Mouse (Mus musculus) CH12.LX (cell line): Measurements from ENCODE around the gene Gpatch1.

Experiments used
- CHD2 ChIP-seq: IDR thresholded peaks from 2 replicates; pipeline ENCODE4 v1.6.1; 2011; ENCODE audit warnings: low read length, improper control_type of control experiment
- CTCF ChIP-seq, 2 experiments: IDR thresholded peaks in 1 of 2; conservative IDR thresholded peaks in 1 of 2; 2 replicates each; pipeline ENCODE4 v1.5.1; 2011 to 2012; ENCODE audit warnings: low read depth in 2 of 2, low read length in 2 of 2, improper control_type of control experiment in 1 of 2, inconsistent platforms in 1 of 2, mild to moderate bottlenecking in 1 of 2, moderate library complexity in 1 of 2
- EP300 ChIP-seq: IDR thresholded peaks from 2 replicates; pipeline ENCODE4 v1.6.1; 2011; ENCODE audit warnings: low read length, improper control_type of control experiment
- HCFC1 ChIP-seq: IDR thresholded peaks from 2 replicates; pipeline ENCODE4 v1.6.1; 2012; ENCODE audit warnings: low read depth, mild to moderate bottlenecking, inconsistent platforms, low read length, improper control_type of control experiment
- IRF4 ChIP-seq: IDR thresholded peaks from 2 replicates; pipeline ENCODE4 v1.6.1; 2014; ENCODE audit warnings: low read depth, mild to moderate bottlenecking, inconsistent platforms, low read length, improper control_type of control experiment
- MAFK ChIP-seq: IDR thresholded peaks from 2 replicates; pipeline ENCODE4 v1.6.1; 2011; ENCODE audit warnings: low read length, improper control_type of control experiment; ENCODE audit not compliant: insufficient replicate concordance
- MAX ChIP-seq: IDR thresholded peaks from 2 replicates; pipeline ENCODE4 v1.6.1; 2011; ENCODE audit warnings: low read length, improper control_type of control experiment
- MAZ ChIP-seq: IDR thresholded peaks from 2 replicates; pipeline ENCODE4 v1.6.1; 2012; ENCODE audit warnings: low read depth, mild to moderate bottlenecking, inconsistent platforms, low read length, improper control_type of control experiment, moderate library complexity
- MEF2A ChIP-seq: IDR thresholded peaks from 2 replicates; pipeline ENCODE4 v1.6.1; 2014; ENCODE audit warnings: low read depth, mild to moderate bottlenecking, inconsistent platforms, low read length, improper control_type of control experiment, borderline replicate concordance
- POLR2A ChIP-seq: IDR thresholded peaks from 2 replicates; pipeline ENCODE4 v1.6.1; 2011; ENCODE audit warnings: low read depth, mild to moderate bottlenecking, improper control_type of control experiment, low read length
- SIN3A ChIP-seq: IDR thresholded peaks from 2 replicates; pipeline ENCODE4 v1.6.1; 2012; ENCODE audit warnings: low read length, improper control_type of control experiment, inconsistent platforms
- TBP ChIP-seq: conservative IDR thresholded peaks from 2 replicates; pipeline ENCODE4 v1.6.1; 2011; ENCODE audit warnings: low read depth, low read length, improper control_type of control experiment
- USF1 ChIP-seq: IDR thresholded peaks from 2 replicates; pipeline ENCODE4 v1.6.1; 2014; ENCODE audit warnings: low read depth, mild to moderate bottlenecking, inconsistent platforms, low read length, improper control_type of control experiment
- ZC3H11A ChIP-seq: IDR thresholded peaks from 2 replicates; pipeline ENCODE4 v1.6.1; 2012; ENCODE audit warnings: low read depth, mild to moderate bottlenecking, inconsistent platforms, low read length, improper control_type of control experiment

- TF ChIP-seq CTCF (conservative IDR thresholded peaks at IDR 0.05 in 1 of 2, IDR thresholded peaks at IDR 0.05 in 1 of 2; ENCODE audit: low read depth in 2 of 2, low read length in 2 of 2), result peak; percentile 55 to 66
- TF ChIP-seq MAX, result no peak
- TF ChIP-seq TBP, result no peak
- TF ChIP-seq MAZ, result no peak
- TF ChIP-seq POLR2A, result no peak
- TF ChIP-seq SIN3A, result no peak
- TF ChIP-seq USF1, result no peak
- no peak for TF ChIP-seq ZC3H11A
- no peak for TF ChIP-seq CHD2
- TF ChIP-seq EP300, result no peak
- TF ChIP-seq MAFK, result no peak
- no peak for TF ChIP-seq IRF4
- no peak for TF ChIP-seq HCFC1
- no peak for TF ChIP-seq MEF2A
Measured at GRCm38 (mm10) chr7:35266666-35267065, 51.6 kb downstream of the Gpatch1 start.
